Mouse (Mus musculus) CH12.LX (cell line): Measurements from ENCODE around the gene Caly. TPM values are rescaled to one million over a fixed set of nuclear protein-coding genes. Genes with fewer than 3 reads are reported as not detected.
A peak's percentile ranks its signal among the peaks of the same experiment; 100 is the strongest.

Experiments used
- DNase-seq: peaks from one replicate; pipeline ENCODE4 v3.0.0-alpha.2; 2013; ENCODE audit errors: extremely low read depth
- H3K27ac ChIP-seq: 2 replicates; pipeline ENCODE4 v1.5.1; 2012; ENCODE audit warnings: low read depth, mild to moderate bottlenecking, control low read depth, moderate library complexity; ENCODE audit not compliant: insufficient read depth
- H3K27me3 ChIP-seq: replicated peaks from 2 replicates; pipeline ENCODE3; 2012; ENCODE audit warnings: inconsistent platforms
- H3K36me3 ChIP-seq, 2 experiments: replicated peaks in 1 of 2; 2 replicates each; pipeline versions ENCODE3 to v1.6.1; 2012; ENCODE audit warnings: inconsistent platforms in 1 of 2, low read length in 1 of 2, mild to moderate bottlenecking in 1 of 2, mixed read lengths in 1 of 2, moderate library complexity in 1 of 2; ENCODE audit not compliant: control insufficient read depth in 1 of 2, insufficient read depth in 1 of 2
- H3K4me1 ChIP-seq, 2 experiments: 2 replicates each; pipeline ENCODE4 v1.6.1; 2012; ENCODE audit warnings: inconsistent platforms in 1 of 2, moderate library complexity in 1 of 2; ENCODE audit not compliant: insufficient read depth in 2 of 2, control insufficient read depth in 1 of 2
- H3K4me2 ChIP-seq: 2 replicates; pipeline ENCODE4 v1.6.1; 2012; ENCODE audit warnings: low read depth, mild to moderate bottlenecking, control low read depth; ENCODE audit not compliant: poor library complexity, insufficient read depth, severe bottlenecking
- H3K4me3 ChIP-seq, 3 experiments: fragments of 150-350 bp in 1 of 3; sonication (generic) in 1 of 3; replicated peaks in 1 of 3; 2 replicates each; pipeline versions ENCODE3 to v1.5.1; 2011 to 2012; ENCODE audit warnings: low read depth in 2 of 3, low read length in 2 of 3, mild to moderate bottlenecking in 2 of 3, moderate library complexity in 2 of 3, control low read depth in 1 of 3, improper control_type of control experiment in 1 of 3, inconsistent platforms in 1 of 3, mixed read lengths in 1 of 3; ENCODE audit not compliant: poor library complexity in 1 of 3
- H3K79me2 ChIP-seq: replicated peaks from 2 replicates; pipeline ENCODE4 v1.6.1; 2012; ENCODE audit warnings: mild to moderate bottlenecking, moderate library complexity; ENCODE audit not compliant: control insufficient read depth, poor library complexity, insufficient read depth, severe bottlenecking; ENCODE audit errors: extremely low read depth
- H3K9ac ChIP-seq: 2 replicates; pipeline ENCODE4 v1.6.1; 2012; ENCODE audit warnings: low read depth, mild to moderate bottlenecking, control low read depth, moderate library complexity; ENCODE audit not compliant: insufficient read depth
- H3K9me3 ChIP-seq: replicated peaks from 2 replicates; pipeline ENCODE3; 2012; ENCODE audit warnings: low read length, inconsistent platforms, mixed read lengths
- BHLHE40 ChIP-seq: IDR thresholded peaks from 2 replicates; pipeline ENCODE4 v1.6.1; 2011; ENCODE audit warnings: mild to moderate bottlenecking, low read depth, low read length, improper control_type of control experiment
- CHD1 ChIP-seq: IDR thresholded peaks from 2 replicates; pipeline ENCODE4 v1.6.1; 2012; ENCODE audit warnings: low read depth, low read length, improper control_type of control experiment, inconsistent platforms
- CTCF ChIP-seq, 2 experiments: IDR thresholded peaks in 1 of 2; conservative IDR thresholded peaks in 1 of 2; 2 replicates each; pipeline ENCODE4 v1.5.1; 2011 to 2012; ENCODE audit warnings: low read depth in 2 of 2, low read length in 2 of 2, improper control_type of control experiment in 1 of 2, inconsistent platforms in 1 of 2, mild to moderate bottlenecking in 1 of 2, moderate library complexity in 1 of 2
- EP300 ChIP-seq: IDR thresholded peaks from 2 replicates; pipeline ENCODE4 v1.6.1; 2011; ENCODE audit warnings: low read length, improper control_type of control experiment
- ETS1 ChIP-seq: conservative IDR thresholded peaks from 2 replicates; pipeline ENCODE4 v1.6.1; 2012; ENCODE audit warnings: low read depth, mild to moderate bottlenecking, inconsistent platforms, low read length, improper control_type of control experiment, moderate library complexity
- HCFC1 ChIP-seq: IDR thresholded peaks from 2 replicates; pipeline ENCODE4 v1.6.1; 2012; ENCODE audit warnings: low read depth, mild to moderate bottlenecking, inconsistent platforms, low read length, improper control_type of control experiment
- IRF4 ChIP-seq: IDR thresholded peaks from 2 replicates; pipeline ENCODE4 v1.6.1; 2014; ENCODE audit warnings: low read depth, mild to moderate bottlenecking, inconsistent platforms, low read length, improper control_type of control experiment
- KAT2A ChIP-seq: IDR thresholded peaks from 2 replicates; pipeline ENCODE4 v1.6.1; 2012; ENCODE audit warnings: low read length, improper control_type of control experiment, inconsistent platforms; ENCODE audit not compliant: insufficient replicate concordance
- MAFK ChIP-seq: IDR thresholded peaks from 2 replicates; pipeline ENCODE4 v1.6.1; 2011; ENCODE audit warnings: low read length, improper control_type of control experiment; ENCODE audit not compliant: insufficient replicate concordance
- MAX ChIP-seq: IDR thresholded peaks from 2 replicates; pipeline ENCODE4 v1.6.1; 2011; ENCODE audit warnings: low read length, improper control_type of control experiment
- MEF2A ChIP-seq: IDR thresholded peaks from 2 replicates; pipeline ENCODE4 v1.6.1; 2014; ENCODE audit warnings: low read depth, mild to moderate bottlenecking, inconsistent platforms, low read length, improper control_type of control experiment, borderline replicate concordance
- MYC ChIP-seq: IDR thresholded peaks from 2 replicates; pipeline ENCODE4 v1.6.1; 2011; ENCODE audit warnings: low read depth, mild to moderate bottlenecking, improper control_type of control experiment, low read length
- PAX5 ChIP-seq: IDR thresholded peaks from 2 replicates; pipeline ENCODE4 v1.6.1; 2012; ENCODE audit warnings: low read length, inconsistent platforms, mixed read lengths
- POLR2A ChIP-seq: IDR thresholded peaks from 2 replicates; pipeline ENCODE4 v1.6.1; 2011; ENCODE audit warnings: low read depth, mild to moderate bottlenecking, improper control_type of control experiment, low read length
- POLR2AphosphoS2 ChIP-seq: IDR thresholded peaks from 2 replicates; pipeline ENCODE4 v1.6.1; 2011; ENCODE audit warnings: low read depth, low read length, improper control_type of control experiment
- RAD21 ChIP-seq: IDR thresholded peaks from 2 replicates; pipeline ENCODE4 v1.6.1; 2011; ENCODE audit warnings: low read depth, mild to moderate bottlenecking, low read length, improper control_type of control experiment, moderate library complexity
- SMC3 ChIP-seq: IDR thresholded peaks from 2 replicates; pipeline ENCODE4 v1.6.1; 2011; ENCODE audit warnings: low read depth, low read length, improper control_type of control experiment
- USF2 ChIP-seq: conservative IDR thresholded peaks from 2 replicates; pipeline ENCODE4 v1.6.1; 2011; ENCODE audit warnings: low read depth, low read length, improper control_type of control experiment
- ZMIZ1 ChIP-seq: IDR thresholded peaks from 2 replicates; pipeline ENCODE4 v1.6.1; 2012; ENCODE audit warnings: low read depth, mild to moderate bottlenecking, inconsistent platforms, low read length, improper control_type of control experiment
- ZNF384 ChIP-seq: IDR thresholded peaks from 2 replicates; pipeline ENCODE4 v1.6.1; 2012; ENCODE audit warnings: low read depth, low read length, improper control_type of control experiment, inconsistent platforms
- dilution Hi-C: fragments of 300-500 bp; cut with MboI; formaldehyde crosslinking; loops from 2 replicates; pipeline ENCODE4 v1.14.3; 2020; ENCODE audit warnings: low sequenced_read_pairs; ENCODE audit not compliant: extremely low pct_unique_long_range_greater_than_20kb, extremely low pct_ligation_motif_present
- in situ Hi-C: fragments of 300-500 bp; cut with MboI; formaldehyde crosslinking; loops from 3 replicates; pipeline ENCODE4 v1.14.3; 2019; ENCODE audit warnings: low sequenced_read_pairs, low pct_ligation_motif_present, low pct_unique_long_range_greater_than_20kb, mixed read lengths
- polyA plus RNA-seq: library from polyadenylated mRNA; unstranded; fragments of >175 nt; gene quantifications from 2 replicates; pipeline ENCODE4 v1.2.1, GENCODE M21; 2012; ENCODE audit warnings: low read depth; ENCODE audit not compliant: insufficient read length
- total RNA-seq, 2 experiments: library from RNA; depleted of rRNA; stranded (reverse); fragments of 300-350 nt in 1 of 2; fragments of >200 nt in 1 of 2; gene quantifications; 2 replicates each; pipeline ENCODE4 v1.2.3; 2012 to 2014

Caly gene
- total and polyA plus RNA-seq, 3 experiments, result not detected

GRCm38 (mm10) chr7:140042728-140043127 lies 39.6 kb downstream of the Caly start:
- H3K27me3 ChIP-seq, result no peaks in the 10 kb centered on the region
- no peak for TF ChIP-seq ZNF384
- no peak for TF ChIP-seq RAD21
- TF ChIP-seq POLR2AphosphoS2, result no peak
- no peak for TF ChIP-seq MEF2A
- TF ChIP-seq, all 38 proteins: peak for 0
- Histone ChIP-seq H3K4me3 (no peak overlapping the region), H3K9ac (no peak overlapping the region), H3K4me2 (no peak overlapping the region), H3K9me3 (peaks cover 2% of the 10 kb centered on the region), H3K27ac (no peak overlapping the region), H3K4me1 (peaks cover 0 to 3% of the 10 kb centered on the region in 2 experiments; a peak in 2 of 4 replicates), H3K36me3 (peaks cover 17 to 33% of the 10 kb centered on the region in 2 experiments), H3K79me2 (no peaks in the 10 kb centered on the region; the same call in 1 of the 2 replicates)
- in situ Hi-C loops (no loop called here), dilution Hi-C loops (no loop called here)
- no peak for DNase-seq

GRCm38 (mm10) chr7:140037171-140037555 lies 45.2 kb downstream of the Caly start:
- H3K4me1 ChIP-seq, result peaks cover 12 to 31% of the 10 kb centered on the region in 2 experiments
- dilution Hi-C loops, result no loop called here
- H3K9me3 ChIP-seq, result no peaks in the 10 kb centered on the region
- H3K79me2 ChIP-seq, result peaks cover 19% of the 10 kb centered on the region
- in situ Hi-C loops, result no loop called here
- H3K4me2 ChIP-seq, result peak overlapping the region; percentile 69
- H3K36me3 ChIP-seq, result peaks cover 27 to 64% of the 10 kb centered on the region in 2 experiments
- TF ChIP-seq ZNF384, result no peak
- TF ChIP-seq KAT2A, result no peak
- no peak for TF ChIP-seq HCFC1
- TF ChIP-seq CHD1, result no peak
- no peak for TF ChIP-seq POLR2AphosphoS2
- no peak for TF ChIP-seq MYC
- TF ChIP-seq POLR2A, result no peak
- no peak for TF ChIP-seq ETS1
- no peak for TF ChIP-seq MAX
- TF ChIP-seq CTCF (conservative IDR thresholded peaks at IDR 0.05 in 1 of 2, IDR thresholded peaks at IDR 0.05 in 1 of 2; ENCODE audit: low read depth in 2 of 2, low read length in 2 of 2), result no peak
- no peak for TF ChIP-seq PAX5
- no peak for TF ChIP-seq ZMIZ1
- no peak for TF ChIP-seq IRF4
- no peak for TF ChIP-seq SMC3
- TF ChIP-seq USF2, result no peak
- no peak for TF ChIP-seq EP300
- TF ChIP-seq MAFK, result no peak
- no peak for TF ChIP-seq BHLHE40
- TF ChIP-seq, all 38 proteins: peak for 0
- no peak for DNase-seq
- no peaks in the 10 kb centered on the region for H3K27me3 ChIP-seq
- peak overlapping the region; percentile 94 to 96 (median 94) for H3K4me3 ChIP-seq
- peak overlapping the region; percentile 6; the same call in 1 of the 2 replicates for H3K9ac ChIP-seq
- no peak overlapping the region for H3K27ac ChIP-seq
